Mouse (Mus musculus): ENCODE measurements at regions not wholly inside any gene's neighbourhood (a gene's known extent, or its start where the extent isn't known, plus 50 kb on each side); places are given as distances from the start of the nearest gene placed in this dataset.
A peak's percentile ranks its signal among the peaks of the same experiment; 100 is the strongest.

GRCm38 (mm10) chr13:59910179-59911071 is 87.5 kb upstream of the Tut7 start:
- H3K4me3 ChIP-seq = no peak overlapping the region
- H3K27ac ChIP-seq = no peak overlapping the region
- intact Hi-C loops (cut with DNase I) = no loop called here
- no peak for TF ChIP-seq CTCF (IDR thresholded peaks at IDR 0.05)
- DNase-seq = no peak

- intact Hi-C loops (cut with DNase I) = no loop called here
- no peak for TF ChIP-seq CTCF (IDR thresholded peaks at IDR 0.05)
- no peak for DNase-seq
- H3K4me3 ChIP-seq = no peak overlapping the region
- H3K27ac ChIP-seq = no peak overlapping the region
Observed at GRCm38 (mm10) chr13:59909400-59909799, 86.5 kb upstream of the Tut7 start.

- no peak for TF ChIP-seq CTCF (IDR thresholded peaks at IDR 0.05)
- intact Hi-C loops (cut with DNase I) = no loop called here
- no peak for DNase-seq
- no peak overlapping the region for H3K27ac ChIP-seq
- H3K4me3 ChIP-seq = no peak overlapping the region
Observed at GRCm38 (mm10) chr13:59908786-59909185, 85.8 kb upstream of the Tut7 start.

- TF ChIP-seq CTCF (IDR thresholded peaks at IDR 0.05) = no peak
Observed at GRCm38 (mm10) chr13:59905488-59905887, 82.5 kb upstream of the Tut7 start.

GRCm38 (mm10) chr13:59904415-59904814 is 81.5 kb upstream of the Tut7 start:
- TF ChIP-seq CTCF (IDR thresholded peaks at IDR 0.05) = no peak
- no peak overlapping the region for H3K27ac ChIP-seq
- intact Hi-C loops (cut with DNase I) = no loop called here
- DNase-seq = no peak
- no peak overlapping the region for H3K4me3 ChIP-seq

More at GRCm38 (mm10) chr13:59905488-59905887, 82.5 kb upstream of the Tut7 start:
- H3K27ac ChIP-seq = no peak overlapping the region
- H3K4me3 ChIP-seq = no peak overlapping the region
- intact Hi-C loops (cut with DNase I) = no loop called here
- no peak for DNase-seq

- DNase-seq = no peak
Observed at GRCm38 (mm10) chr13:59899521-59899920, 76.6 kb upstream of the Tut7 start.

GRCm38 (mm10) chr13:59895754-59896153 is 72.8 kb upstream of the Tut7 start:
- intact Hi-C loops (cut with DNase I) = loop anchor here (10.0 kb wide), 1 partner anchor 169 kb away; no protein-coding TSS in a partner anchor
- DNase-seq = no peak
- Histone ChIP-seq H3K4me3 (no peak overlapping the region), H3K27ac (no peak overlapping the region)
- no peak for TF ChIP-seq CTCF (IDR thresholded peaks at IDR 0.05)

More at GRCm38 (mm10) chr13:59899521-59899920, 76.6 kb upstream of the Tut7 start:
- TF ChIP-seq CTCF (IDR thresholded peaks at IDR 0.05) = no peak
- no peak overlapping the region for H3K4me3 ChIP-seq
- intact Hi-C loops (cut with DNase I) = loop anchor here (10.0 kb wide), 1 partner anchor 165 kb away; no protein-coding TSS in a partner anchor
- H3K27ac ChIP-seq = no peak overlapping the region

- Histone ChIP-seq H3K27ac (no peak overlapping the region), H3K4me3 (no peak overlapping the region)
- TF ChIP-seq CTCF (IDR thresholded peaks at IDR 0.05) = no peak
- DNase-seq = no peak
- intact Hi-C loops (cut with DNase I) = loop anchor here (10.0 kb wide), 1 partner anchor 171 kb away; no protein-coding TSS in a partner anchor
Observed at GRCm38 (mm10) chr13:59894094-59894493, 71.1 kb upstream of the Tut7 start.

- Histone ChIP-seq H3K27ac (no peak overlapping the region), H3K4me3 (no peak overlapping the region)
- no peak for TF ChIP-seq CTCF (IDR thresholded peaks at IDR 0.05)
- intact Hi-C loops (cut with DNase I) = loop anchor here (10.0 kb wide), 1 partner anchor 172 kb away; no protein-coding TSS in a partner anchor
- DNase-seq = no peak
Observed at GRCm38 (mm10) chr13:59892961-59893360, 70.0 kb upstream of the Tut7 start.

GRCm38 (mm10) chr13:59892340-59892739 is 69.4 kb upstream of the Tut7 start:
- Histone ChIP-seq H3K4me3 (no peak overlapping the region), H3K27ac (no peak overlapping the region)
- TF ChIP-seq CTCF (IDR thresholded peaks at IDR 0.05) = no peak
- intact Hi-C loops (cut with DNase I) = loop anchor here (10.0 kb wide), 1 partner anchor 172 kb away; no protein-coding TSS in a partner anchor
- DNase-seq = no peak

GRCm38 (mm10) chr13:59891737-59892136 is 68.8 kb upstream of the Tut7 start:
- intact Hi-C loops (cut with DNase I) = loop anchor here (10.0 kb wide), 1 partner anchor 173 kb away; no protein-coding TSS in a partner anchor
- TF ChIP-seq CTCF (IDR thresholded peaks at IDR 0.05) = no peak
- no peak overlapping the region for H3K4me3 ChIP-seq
- H3K27ac ChIP-seq = no peak overlapping the region
- no peak for DNase-seq

- TF ChIP-seq CTCF (IDR thresholded peaks at IDR 0.05) = peak; percentile 65
- intact Hi-C loops (cut with DNase I) = loop anchor here (1.0 to 10.0 kb wide), 3 partner anchors 175 to 579 kb away; partner anchors contain the start of gene Gas1
- no peak overlapping the region for H3K4me3 ChIP-seq
- DNase-seq = peak; percentile 40
- no peak overlapping the region for H3K27ac ChIP-seq
Observed at GRCm38 (mm10) chr13:59889468-59890117, 66.6 kb upstream of the Tut7 start.
